Mouse (Mus musculus): ENCODE data around the gene Tcerg1l. TPM values are rescaled to one million over a fixed set of nuclear protein-coding genes. Genes with fewer than 3 reads are reported as not detected.

Tcerg1l gene
- total and polyA plus RNA-seq, 3 experiments: not detected

GRCm38 (mm10) chr7:138337946-138338345 lies 59.6 kb downstream of the Tcerg1l start:
- H3K4me3 ChIP-seq (ENCODE audit: control insufficient read depth in 1 of 2, insufficient read depth in 1 of 2, low read depth in 2 of 2, low read length in 2 of 2): no peak overlapping the region
- H3K4me1 ChIP-seq (ENCODE audit: control insufficient read depth in 1 of 2, insufficient read depth in 2 of 2, low read length in 2 of 2): no peaks in the 10 kb centered on the region
- no peaks in the 10 kb centered on the region for H3K36me3 ChIP-seq (ENCODE audit: control insufficient read depth in 1 of 2, insufficient read depth in 2 of 2, low read length in 2 of 2)
- no peak overlapping the region for H3K27ac ChIP-seq (ENCODE audit: control insufficient read depth, low read depth, low read length)
- no peak for DNase-seq (ENCODE audit: low read depth, low spot score)
- no peaks in the 10 kb centered on the region for H3K27me3 ChIP-seq (ENCODE audit: control insufficient read depth in 1 of 2, insufficient read depth in 2 of 2, low read length in 2 of 2)
- H3K9me3 ChIP-seq (replicated peaks; ENCODE audit: insufficient read depth, low read length): no peaks in the 10 kb centered on the region
- H3K79me2 ChIP-seq (ENCODE audit: control insufficient read depth, insufficient read depth, low read length, poor library complexity): no peaks in the 10 kb centered on the region
- no peak for TF ChIP-seq MAFK (IDR thresholded peaks at IDR 0.05; ENCODE audit: borderline replicate concordance, low read depth, low read length)
- TF ChIP-seq POLR2A (IDR thresholded peaks at IDR 0.05; ENCODE audit: control insufficient read depth in 1 of 2, insufficient read depth in 1 of 2, low read depth in 1 of 2, low read length in 2 of 2, poor library complexity in 1 of 2): no peak
- H3K9ac ChIP-seq (ENCODE audit: control insufficient read depth, low read depth, low read length, poor library complexity, severe bottlenecking): no peak overlapping the region

GRCm38 (mm10) chr7:138332504-138333168 lies 64.9 kb downstream of the Tcerg1l start:
- Histone ChIP-seq H3K4me3 (ENCODE audit: control insufficient read depth in 1 of 2, insufficient read depth in 1 of 2, low read depth in 2 of 2, low read length in 2 of 2) (no peak overlapping the region), H3K36me3 (ENCODE audit: control insufficient read depth in 1 of 2, insufficient read depth in 2 of 2, low read length in 2 of 2) (no peaks in the 10 kb centered on the region), H3K79me2 (ENCODE audit: control insufficient read depth, insufficient read depth, low read length, poor library complexity) (no peaks in the 10 kb centered on the region), H3K9me3 (replicated peaks; ENCODE audit: insufficient read depth, low read length) (no peaks in the 10 kb centered on the region), H3K27ac (ENCODE audit: control insufficient read depth, low read depth, low read length) (no peak overlapping the region), H3K9ac (ENCODE audit: control insufficient read depth, low read depth, low read length, poor library complexity, severe bottlenecking) (no peak overlapping the region), H3K27me3 (ENCODE audit: control insufficient read depth in 1 of 2, insufficient read depth in 2 of 2, low read length in 2 of 2) (no peaks in the 10 kb centered on the region), H3K4me1 (ENCODE audit: control insufficient read depth in 1 of 2, insufficient read depth in 2 of 2, low read length in 2 of 2) (no peaks in the 10 kb centered on the region)
- no peak for TF ChIP-seq MYC (IDR thresholded peaks at IDR 0.05; ENCODE audit: low read depth, low read length)
- TF ChIP-seq POLR2AphosphoS2 (IDR thresholded peaks at IDR 0.05; ENCODE audit: low read length): no peak
- no peak for TF ChIP-seq ZMIZ1 (IDR thresholded peaks at IDR 0.05; ENCODE audit: low read depth, low read length)
- no peak for TF ChIP-seq RAD21 (IDR thresholded peaks at IDR 0.05; ENCODE audit: low read depth, low read length)
- TF ChIP-seq JUND (IDR thresholded peaks at IDR 0.05; ENCODE audit: low read depth, low read length): no peak
- no peak for TF ChIP-seq HCFC1 (IDR thresholded peaks at IDR 0.05; ENCODE audit: low read depth, low read length)
- no peak for TF ChIP-seq MAX (IDR thresholded peaks at IDR 0.05; ENCODE audit: low read length)
- TF ChIP-seq NRF1 (IDR thresholded peaks at IDR 0.05; ENCODE audit: insufficient read depth, low read depth, low read length, poor library complexity, severe bottlenecking): no peak
- TF ChIP-seq EP300 (IDR thresholded peaks at IDR 0.05; ENCODE audit: low read depth in 1 of 2, low read length in 2 of 2): no peak
- no peak for TF ChIP-seq MXI1 (IDR thresholded peaks at IDR 0.05; ENCODE audit: low read depth, low read length)
- TF ChIP-seq MEF2A (IDR thresholded peaks at IDR 0.05; ENCODE audit: extremely low read depth, insufficient replicate concordance, low read depth, low read length, poor library complexity, severe bottlenecking): no peak
- TF ChIP-seq GATA1 (IDR thresholded peaks at IDR 0.05; ENCODE audit: low read depth, low read length): no peak
- no peak for TF ChIP-seq ETS1 (IDR thresholded peaks at IDR 0.05; ENCODE audit: low read depth, low read length)
- TF ChIP-seq E2F4 (IDR thresholded peaks at IDR 0.05; ENCODE audit: borderline replicate concordance, low read depth, low read length): no peak
- DNase-seq (ENCODE audit: low read depth, low spot score): no peak
